Mouse (Mus musculus): ENCODE results near the gene Il4ra.

Il4ra gene

GRCm38 (mm10) chr7:125572737-125573136 lies 20.8 kb downstream of the Il4ra start:
- DNase-seq (ENCODE audit: low spot score) = no peak

GRCm38 (mm10) chr7:125573849-125574248 lies 21.9 kb downstream of the Il4ra start:
- DNase-seq (ENCODE audit: low spot score) = no peak

- no peak for DNase-seq (ENCODE audit: low spot score)
These were observed 22.9 kb downstream of the Il4ra start for GRCm38 (mm10) chr7:125574832-125575231.

- no peak for DNase-seq (ENCODE audit: low spot score)
These were observed 24.0 kb downstream of the Il4ra start for GRCm38 (mm10) chr7:125575738-125576540.

GRCm38 (mm10) chr7:125576982-125577381 lies 25.1 kb downstream of the Il4ra start:
- peak; percentile 56 for DNase-seq (ENCODE audit: low spot score)

GRCm38 (mm10) chr7:125577486-125578088 lies 25.7 kb downstream of the Il4ra start:
- DNase-seq (ENCODE audit: low spot score) = no peak

GRCm38 (mm10) chr7:125578106-125578505 lies 26.2 kb downstream of the Il4ra start:
- DNase-seq (ENCODE audit: low spot score) = no peak

GRCm38 (mm10) chr7:125579545-125580219 lies 27.8 kb downstream of the Il4ra start:
- DNase-seq (ENCODE audit: low spot score) = no peak

- DNase-seq (ENCODE audit: low spot score) = no peak
These were observed 28.3 kb downstream of the Il4ra start for GRCm38 (mm10) chr7:125580220-125580549.

- no peak for DNase-seq (ENCODE audit: low spot score)
These were observed 28.9 kb downstream of the Il4ra start for GRCm38 (mm10) chr7:125580625-125581316.

- peak; percentile 84 for DNase-seq (ENCODE audit: low spot score)
These were observed 29.4 kb downstream of the Il4ra start for GRCm38 (mm10) chr7:125581317-125581672.

- no peak for DNase-seq (ENCODE audit: low spot score)
These were observed 31.5 kb downstream of the Il4ra start for GRCm38 (mm10) chr7:125583325-125584004.

GRCm38 (mm10) chr7:125584005-125584369 lies 32.1 kb downstream of the Il4ra start:
- no peak for DNase-seq (ENCODE audit: low spot score)

- DNase-seq (ENCODE audit: low spot score) = no peak
These were observed 34.4 kb downstream of the Il4ra start for GRCm38 (mm10) chr7:125586355-125586754.

- no peak for DNase-seq (ENCODE audit: low spot score)
These were observed 36.8 kb downstream of the Il4ra start for GRCm38 (mm10) chr7:125588721-125589120.

GRCm38 (mm10) chr7:125589896-125590295 lies 38.0 kb downstream of the Il4ra start:
- DNase-seq (ENCODE audit: low spot score) = no peak

GRCm38 (mm10) chr7:125593831-125594230 lies 41.9 kb downstream of the Il4ra start:
- no peak for DNase-seq (ENCODE audit: low spot score)

- DNase-seq (ENCODE audit: low spot score) = no peak
These were observed 44.5 kb downstream of the Il4ra start for GRCm38 (mm10) chr7:125596406-125596805.

- no peak for DNase-seq (ENCODE audit: low spot score)
These were observed 45.2 kb downstream of the Il4ra start for GRCm38 (mm10) chr7:125597083-125597482.

GRCm38 (mm10) chr7:125597516-125598347 lies 45.8 kb downstream of the Il4ra start:
- DNase-seq (ENCODE audit: low spot score) = no peak

- DNase-seq (ENCODE audit: low spot score) = no peak
These were observed 47.6 kb downstream of the Il4ra start for GRCm38 (mm10) chr7:125599373-125599973.

All from ovary, postnatal 10 days (tissue).